Mouse (Mus musculus) WW6 (cell line): ENCODE measurements around the gene Ankrd33b.

Experiments
- DNase-seq: peaks from one replicate; pipeline ENCODE4 v3.0.0-alpha.2; 2013; ENCODE audit warnings: low read depth, low spot score

Gene Ankrd33b

GRCm38 (mm10) chr15:31338656-31339291, 28.8 kb downstream of the Ankrd33b start:
- no peak for DNase-seq

GRCm38 (mm10) chr15:31337983-31338382, 29.5 kb downstream of the Ankrd33b start:
- DNase-seq, result no peak

GRCm38 (mm10) chr15:31337192-31337741, 30.3 kb downstream of the Ankrd33b start:
- DNase-seq, result no peak

- no peak for DNase-seq
These were observed 30.8 kb downstream of the Ankrd33b start for GRCm38 (mm10) chr15:31336685-31337084.

GRCm38 (mm10) chr15:31334829-31335228, 32.7 kb downstream of the Ankrd33b start:
- no peak for DNase-seq

GRCm38 (mm10) chr15:31332541-31333163, 34.9 kb downstream of the Ankrd33b start:
- no peak for DNase-seq

- no peak for DNase-seq
These were observed 35.8 kb downstream of the Ankrd33b start for GRCm38 (mm10) chr15:31331742-31332141.

GRCm38 (mm10) chr15:31328082-31328614, 39.4 kb downstream of the Ankrd33b start:
- DNase-seq, result no peak

GRCm38 (mm10) chr15:31325660-31326354, 41.7 kb downstream of the Ankrd33b start:
- DNase-seq, result no peak

- no peak for DNase-seq
These were observed 43.0 kb downstream of the Ankrd33b start for GRCm38 (mm10) chr15:31324551-31324950.

GRCm38 (mm10) chr15:31323684-31324083, 43.8 kb downstream of the Ankrd33b start:
- no peak for DNase-seq

GRCm38 (mm10) chr15:31320598-31321377, 46.7 kb downstream of the Ankrd33b start:
- DNase-seq, result no peak

GRCm38 (mm10) chr15:31319046-31319445, 48.5 kb downstream of the Ankrd33b start:
- DNase-seq, result no peak

- no peak for DNase-seq
These were observed 49.2 kb downstream of the Ankrd33b start for GRCm38 (mm10) chr15:31318158-31318955.

- DNase-seq, result no peak
These were observed 50.3 kb downstream of the Ankrd33b start for GRCm38 (mm10) chr15:31317056-31317805.

GRCm38 (mm10) chr15:31315630-31316231, 51.8 kb downstream of the Ankrd33b start:
- DNase-seq, result peak; percentile 60

GRCm38 (mm10) chr15:31312001-31312400, 55.5 kb downstream of the Ankrd33b start:
- no peak for DNase-seq

GRCm38 (mm10) chr15:31309526-31309925, 58.0 kb downstream of the Ankrd33b start:
- DNase-seq, result peak; percentile 46

GRCm38 (mm10) chr15:31306726-31307125, 60.8 kb downstream of the Ankrd33b start:
- no peak for DNase-seq
